In the genomic region with DNA sequence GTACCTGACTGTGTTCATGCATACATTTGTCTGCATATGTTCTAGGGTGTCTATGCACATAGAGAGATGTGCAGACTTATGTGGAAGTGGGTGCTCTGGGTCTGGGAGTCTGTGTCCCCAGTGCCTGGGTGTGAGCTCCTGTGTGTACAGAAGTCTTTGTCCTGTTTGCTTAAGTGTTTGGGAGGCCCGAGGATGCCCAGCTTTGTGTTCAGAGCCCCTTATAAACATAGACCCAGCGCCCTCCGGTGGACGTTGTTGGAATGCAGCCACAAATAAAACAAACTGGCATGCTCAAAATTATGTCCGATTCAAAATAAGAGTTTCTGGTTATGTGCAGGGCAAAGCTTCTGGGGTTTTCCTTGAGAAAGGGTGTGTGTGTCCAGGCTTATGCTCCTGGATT, we compare ENCODE assay signal across 10 mouse cellular contexts. TPM values are rescaled to one million over a fixed set of nuclear protein-coding genes. Genes with fewer than 3 reads are reported as not detected.
DNase-seq lines count a peak whose midpoint lies in the region; ATAC-seq and TF ChIP-seq lines count a peak whose summit lies in the region.
"Had no signal": no experiment of that assay in that cellular context is flagged by ENCODE, and none has a peak within 500 bp of the region (broad histone marks: within the 10 kb centered on the region; RNA-seq: fewer than 3 reads in every experiment).

No protein-coding gene starts in this region.

- TF ChIP-seq POLR2A in thymus, adult 2 months (IDR thresholded peaks at IDR 0.05; ENCODE audit: control insufficient read depth, extremely low read depth, insufficient read depth, low read length, poor library complexity), result no peak

- H3K36me3 ChIP-seq in thymus, adult 2 months (ENCODE audit: control insufficient read depth, insufficient read depth, low read length), result no peaks in the 10 kb centered on the region
- no peaks in the 10 kb centered on the region for H3K36me3 ChIP-seq in forebrain, embryonic 10.5 days (replicated peaks)
- H3K36me3 ChIP-seq in intestine, postnatal 0 days (ENCODE audit: control insufficient read depth, insufficient read depth), result no peaks in the 10 kb centered on the region
- H3K36me3 ChIP-seq: liver, embryonic 15.5 days had no signal

- no peak for TF ChIP-seq CTCF in thymus, adult 2 months (IDR thresholded peaks at IDR 0.05; ENCODE audit: borderline replicate concordance, control insufficient read depth, extremely low read depth, insufficient read depth, low read length, poor library complexity)
- peak; percentile 77 for TF ChIP-seq CTCF in intestine, postnatal 0 days (IDR thresholded peaks at IDR 0.05; ENCODE audit: low read depth)

- DNase-seq in thymus, adult 2 months, result peak; percentile 38
- DNase-seq in thymus, adult 18-20 months, result no peak
- peak; percentile 87 for DNase-seq in brain, adult 2 months (ENCODE audit: low read depth, low spot score)
- DNase-seq in forebrain, embryonic 10.5 days (ENCODE audit: extremely low spot score, low spot score), result peak; percentile 85
- DNase-seq in lung, postnatal 14 days, result peak; percentile 60
- DNase-seq in right cerebral cortex, adult 2 months (ENCODE audit: low spot score in 2 of 2), result peak; percentile 65 to 66

- H3K4me2 ChIP-seq in intestine, postnatal 0 days (replicated peaks; ENCODE audit: low read depth), result no peak overlapping the region
- H3K4me2 ChIP-seq: liver, embryonic 15.5 days had no signal

- H3K4me1 ChIP-seq in thymus, adult 2 months (replicated peaks; ENCODE audit: control insufficient read depth, insufficient read depth, low read length), result peaks cover 9% of the 10 kb centered on the region
- H3K4me1 ChIP-seq in forebrain, embryonic 10.5 days, result peaks cover 57% of the 10 kb centered on the region
- no peaks in the 10 kb centered on the region for H3K4me1 ChIP-seq in intestine, postnatal 0 days (replicated peaks; ENCODE audit: control insufficient read depth, insufficient read depth, low read length)

- H3K9me3 ChIP-seq in forebrain, embryonic 10.5 days, result no peaks in the 10 kb centered on the region
- no peaks in the 10 kb centered on the region for H3K9me3 ChIP-seq in intestine, postnatal 0 days (ENCODE audit: control insufficient read depth)
- H3K9me3 ChIP-seq: liver, embryonic 15.5 days had no signal

- H3K9ac ChIP-seq in intestine, postnatal 0 days (ENCODE audit: low read depth, low read length), result no peak overlapping the region
- H3K9ac ChIP-seq: liver, embryonic 15.5 days had no signal

- 4% methylated on average over 5 of the region's 5 CpGs for WGBS in thymus, adult 2 months
- 4% methylated on average over 5 of the region's 5 CpGs for WGBS in forebrain, embryonic 10.5 days
- WGBS in intestine, postnatal 0 days, result under 1% methylated on average over 5 of the region's 5 CpGs

- no peaks in the 10 kb centered on the region; the same call in 1 of the 2 replicates for H3K27me3 ChIP-seq in thymus, adult 2 months (ENCODE audit: control insufficient read depth, insufficient read depth, low read length)
- H3K27me3 ChIP-seq in forebrain, embryonic 10.5 days (ENCODE audit: poor library complexity, severe bottlenecking), result peaks cover 60% of the 10 kb centered on the region
- no peaks in the 10 kb centered on the region for H3K27me3 ChIP-seq in intestine, postnatal 0 days (replicated peaks; ENCODE audit: control insufficient read depth, insufficient read depth, low read length)

- no peak overlapping the region for H3K27ac ChIP-seq in thymus, adult 2 months (ENCODE audit: control insufficient read depth, insufficient read depth, low read length)
- peak overlapping the region; percentile 67 for H3K27ac ChIP-seq in forebrain, embryonic 10.5 days
- H3K27ac ChIP-seq in intestine, postnatal 0 days (ENCODE audit: low read depth, low read length), result no peak overlapping the region
- H3K27ac ChIP-seq: liver, embryonic 15.5 days had no signal

- H3K4me3 ChIP-seq in thymus, adult 2 months (ENCODE audit: control insufficient read depth, insufficient read depth, low read length), result no peak overlapping the region
- H3K4me3 ChIP-seq in forebrain, embryonic 10.5 days, result no peak overlapping the region
- no peak overlapping the region for H3K4me3 ChIP-seq in intestine, postnatal 0 days (ENCODE audit: low read depth, low read length)
- H3K4me3 ChIP-seq: erythroblast, embryonic 14.5 days; liver, embryonic 15.5 days had no signal

- ATAC-seq in intestine, postnatal 0 days, result no peak
- ATAC-seq in monocyte, adult 5-6 weeks (replicated peaks; ENCODE audit: insufficient number of reproducible peaks, low FRiP score, low TSS enrichment, poor library complexity, severe bottlenecking), result no peak

RNA-seq across cellular contexts. Expression of a gene that starts 27.2 kb away (rescaled TPM):
- polyA plus RNA-seq in thymus, adult 2 months (2012; rRNA removed), result 9.6 and 11.1 TPM in 2 replicates
- polyA plus RNA-seq in forebrain, embryonic 10.5 days (2016; fragmentation: Nextera tagmentation; extraction: Ambion mirVana), result 3.6 and 4.3 TPM in 2 replicates
- 350 and 391 TPM in 2 replicates for polyA plus RNA-seq in intestine, postnatal 0 days (2015; fragmentation: Nextera tagmentation; extraction: Ambion mirVana)
- 5.1 to 16.0 TPM (median 5.4 TPM) in 3 replicates for total RNA-seq in monocyte, adult 5-6 weeks (2017)

RNA-seq across cellular contexts. Expression of a gene that starts 55.1 kb away (rescaled TPM):
- 0.15 and 0.27 TPM in 2 replicates for polyA plus RNA-seq in thymus, adult 2 months (2012; rRNA removed)
- 16.7 and 18.7 TPM in 2 replicates for polyA plus RNA-seq in forebrain, embryonic 10.5 days (2016; fragmentation: Nextera tagmentation; extraction: Ambion mirVana)
- polyA plus RNA-seq in intestine, postnatal 0 days (2015; fragmentation: Nextera tagmentation; extraction: Ambion mirVana), result 0.16 and 0.18 TPM in 2 replicates
- not detected in 3 replicates for total RNA-seq in monocyte, adult 5-6 weeks (2017)
- polyA plus RNA-seq: erythroblast, embryonic 14.5 days; liver, embryonic 15.5 days had no signal

Comparison
In these comparisons a context has a peak if more than half of its experiments do, and no peak if none do; other contexts are left out.
1. DNase-seq: peak in thymus, adult 2 months (single experiment), brain, adult 2 months (single experiment), forebrain, embryonic 10.5 days (single experiment), lung, postnatal 14 days (single experiment) and right cerebral cortex, adult 2 months (2 of 2); none in thymus, adult 18-20 months (0 of 2).
2. RNA of a gene that starts 27.2 kb away (polyA plus RNA-seq): 350 to 391 TPM in intestine, postnatal 0 days; 9.6 to 11.1 TPM in thymus, adult 2 months and 3.6 to 4.3 TPM in forebrain, embryonic 10.5 days; every median in the first group is over 10 times any median in the second.
3. RNA of a gene that starts 55.1 kb away (polyA plus RNA-seq): 16.7 to 18.7 TPM in forebrain, embryonic 10.5 days; 0.15 to 0.27 TPM in thymus, adult 2 months and 0.16 to 0.18 TPM in intestine, postnatal 0 days; every median in the first group is over 10 times any median in the second.